Mouse (Mus musculus): ENCODE results near the gene Alcam.

Alcam gene

GRCm38 (mm10) chr16:52453971-52454514 lies at the start of gene Alcam:
Gene Alcam, minus strand, starts transcription at chr16:52454074.
- in situ Hi-C loops (cut with MboI, MseI), result loop anchor here (10.0 to 25.0 kb wide), 2 partner anchors 159 to 767 kb away; no protein-coding TSS in a partner anchor

GRCm38 (mm10) chr16:52498757-52499335 lies 45.0 kb upstream of the Alcam start:
- in situ Hi-C loops (cut with MboI, MseI), result no loop called here

- in situ Hi-C loops (cut with MboI, MseI), result no loop called here
Measured at GRCm38 (mm10) chr16:52490542-52490941, 36.7 kb upstream of the Alcam start.

- in situ Hi-C loops (cut with MboI, MseI), result loop anchor here (25.0 kb wide), 1 partner anchor 787 kb away; no protein-coding TSS in a partner anchor
Measured at GRCm38 (mm10) chr16:52474235-52474634, 20.4 kb upstream of the Alcam start.

DNA sequence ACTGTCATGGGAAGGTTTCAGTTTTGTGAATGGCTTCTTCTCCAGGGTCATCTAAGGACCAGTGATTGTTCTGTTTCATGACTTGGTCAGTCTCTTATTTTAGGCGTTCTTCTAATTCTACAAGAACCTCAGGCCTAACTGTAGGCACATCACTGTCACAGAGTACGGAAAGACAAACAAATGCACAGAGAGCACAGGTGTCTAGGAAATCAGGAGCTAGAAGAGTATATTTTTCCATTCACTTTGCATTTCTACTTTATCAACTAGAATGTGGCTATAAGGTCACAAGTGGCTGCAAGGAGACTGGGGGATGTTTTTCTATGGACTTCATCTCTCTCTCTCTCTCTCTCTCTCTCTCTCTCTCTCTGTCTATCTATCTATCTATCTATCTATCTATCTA lies 19.2 kb upstream of the Alcam start:
- in situ Hi-C loops (cut with MboI, MseI), result loop anchor here (25.0 kb wide), 1 partner anchor 786 kb away; no protein-coding TSS in a partner anchor

DNA sequence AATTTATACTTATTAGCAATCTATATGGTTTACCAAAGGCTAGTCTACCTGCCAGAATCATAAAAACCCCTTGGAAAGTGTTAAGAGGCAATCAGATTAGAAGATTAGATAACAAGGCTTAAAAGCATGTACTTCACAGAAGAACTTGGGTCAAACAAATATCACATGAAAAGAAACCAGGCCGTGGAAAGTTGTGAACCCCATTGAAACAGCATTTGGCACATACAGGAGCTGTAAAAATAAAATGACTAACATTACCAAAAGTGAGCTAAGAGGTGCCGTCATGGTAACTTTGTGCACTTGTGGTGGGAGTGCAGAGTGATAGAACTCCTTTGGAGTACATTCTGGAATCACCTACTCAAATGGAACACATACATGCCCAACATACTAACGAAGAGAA lies 18.8 kb upstream of the Alcam start:
- in situ Hi-C loops (cut with MboI, MseI), result loop anchor here (25.0 kb wide), 1 partner anchor 785 kb away; no protein-coding TSS in a partner anchor

- in situ Hi-C loops (cut with MboI, MseI), result loop anchor here (25.0 kb wide), 1 partner anchor 785 kb away; no protein-coding TSS in a partner anchor
Measured at GRCm38 (mm10) chr16:52472059-52472458, 18.2 kb upstream of the Alcam start.

- in situ Hi-C loops (cut with MboI, MseI), result loop anchor here (25.0 kb wide), 1 partner anchor 784 kb away; no protein-coding TSS in a partner anchor
Measured at GRCm38 (mm10) chr16:52470881-52471280, 17.0 kb upstream of the Alcam start.

GRCm38 (mm10) chr16:52470226-52470625 lies 16.4 kb upstream of the Alcam start:
- in situ Hi-C loops (cut with MboI, MseI), result loop anchor here (25.0 kb wide), 1 partner anchor 783 kb away; no protein-coding TSS in a partner anchor

DNA sequence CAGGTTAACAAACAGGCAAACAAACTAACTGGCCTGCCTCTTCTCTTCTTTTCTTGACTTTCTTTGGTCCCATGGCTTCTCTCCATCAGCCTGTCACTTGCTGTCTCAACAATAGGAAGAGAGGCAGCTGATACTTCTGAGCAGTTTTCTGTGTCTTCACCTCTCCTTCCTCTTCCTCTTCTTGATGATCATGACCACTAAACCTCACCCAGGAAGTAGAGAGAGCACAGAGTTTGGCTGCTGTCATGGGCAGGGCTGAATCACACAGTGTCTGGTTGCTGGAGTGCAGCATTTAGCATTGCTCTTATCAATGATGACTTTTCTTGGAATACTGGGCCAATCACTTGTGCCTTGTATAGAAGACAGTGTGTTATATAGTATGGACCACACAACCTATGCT lies 14.6 kb upstream of the Alcam start:
- in situ Hi-C loops (cut with MboI, MseI), result loop anchor here (25.0 kb wide), 1 partner anchor 781 kb away; no protein-coding TSS in a partner anchor

DNA sequence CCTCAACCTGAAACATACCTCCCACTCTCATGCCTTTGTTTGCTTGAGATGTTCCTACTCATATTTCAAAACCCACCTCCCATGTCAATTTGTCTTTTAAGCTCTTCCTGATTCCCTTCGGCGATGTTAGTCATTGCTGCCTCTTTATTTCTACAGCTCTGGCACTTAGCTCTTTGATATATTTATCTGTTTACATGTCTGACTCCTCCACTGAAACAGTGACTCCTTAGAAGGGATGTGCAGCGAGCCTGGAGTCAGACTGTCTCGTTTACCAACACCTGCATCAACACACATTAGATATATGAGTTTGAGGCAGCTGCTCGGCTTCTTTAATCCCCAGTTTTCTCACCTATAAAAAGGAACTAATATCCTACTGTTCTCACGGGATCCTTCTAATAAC lies 12.9 kb upstream of the Alcam start:
- in situ Hi-C loops (cut with MboI, MseI), result loop anchor here (25.0 kb wide), 1 partner anchor 779 kb away; no protein-coding TSS in a partner anchor

- in situ Hi-C loops (cut with MboI, MseI), result loop anchor here (25.0 kb wide), 1 partner anchor 777 kb away; no protein-coding TSS in a partner anchor
Measured at GRCm38 (mm10) chr16:52464597-52464996, 10.7 kb upstream of the Alcam start.

GRCm38 (mm10) chr16:52452862-52453715 lies 785 bp downstream of the Alcam start:
- in situ Hi-C loops (cut with MboI, MseI), result loop anchor here (10.0 to 25.0 kb wide), 2 partner anchors 158 to 766 kb away; no protein-coding TSS in a partner anchor

DNA sequence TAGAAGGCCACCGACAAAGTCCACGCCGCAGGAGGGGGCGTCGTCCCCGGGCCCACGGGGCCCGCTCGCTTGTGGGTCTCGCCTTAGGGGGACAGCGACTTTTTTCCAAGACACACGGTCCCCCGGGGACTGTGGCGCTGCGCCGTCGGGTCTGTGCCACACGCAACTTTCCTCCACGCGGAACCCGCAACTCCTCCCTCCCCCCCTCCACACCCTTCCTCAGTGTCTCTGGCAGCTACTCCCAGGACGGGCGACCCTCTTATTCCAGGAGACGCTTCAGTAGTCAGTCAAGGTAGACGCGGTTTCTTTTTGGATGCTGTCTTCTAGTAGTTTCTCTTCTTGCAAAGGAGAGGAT lies 1.4 kb downstream of the Alcam start:
- in situ Hi-C loops (cut with MboI, MseI), result loop anchor here (10.0 to 25.0 kb wide), 2 partner anchors 158 to 765 kb away; no protein-coding TSS in a partner anchor

DNA sequence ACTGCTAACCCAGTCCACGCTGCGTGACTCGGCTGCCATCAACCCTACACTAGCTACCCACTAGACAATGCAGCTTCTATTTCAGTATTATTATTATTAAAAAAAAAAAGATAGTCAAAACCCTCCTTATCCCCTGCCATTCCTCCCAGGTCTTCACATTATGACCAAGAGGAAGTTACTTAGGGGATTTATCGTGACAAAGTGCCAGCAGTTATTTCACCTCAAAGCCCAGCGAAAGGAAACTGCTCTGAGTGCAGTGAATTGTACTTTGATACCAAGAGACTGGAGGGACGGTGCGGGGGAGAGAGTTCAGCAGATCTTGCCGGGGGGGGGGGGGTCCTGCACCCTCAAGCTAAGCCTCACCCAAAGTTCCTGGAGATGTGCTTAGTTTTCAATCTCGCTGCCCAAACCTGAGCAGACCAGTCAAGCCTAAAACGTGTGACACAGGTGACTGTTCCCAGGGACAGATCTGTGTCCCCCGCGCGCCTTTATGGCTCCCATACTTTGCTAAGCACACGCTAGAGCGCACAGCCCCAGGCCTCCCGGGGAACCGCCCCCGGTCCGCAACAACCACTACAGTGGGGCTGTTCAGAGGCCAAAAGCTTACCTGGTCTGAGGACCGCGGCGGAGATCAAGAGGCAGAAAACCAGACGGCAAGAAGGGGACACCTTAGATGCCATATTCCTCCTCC lies 1.9 kb downstream of the Alcam start:
- in situ Hi-C loops (cut with MboI, MseI), result loop anchor here (10.0 to 25.0 kb wide), 2 partner anchors 157 to 765 kb away; no protein-coding TSS in a partner anchor

GRCm38 (mm10) chr16:52451101-52451785 lies 2.6 kb downstream of the Alcam start:
- in situ Hi-C loops (cut with MboI, MseI), result loop anchor here (10.0 to 25.0 kb wide), 2 partner anchors 156 to 764 kb away; no protein-coding TSS in a partner anchor

DNA sequence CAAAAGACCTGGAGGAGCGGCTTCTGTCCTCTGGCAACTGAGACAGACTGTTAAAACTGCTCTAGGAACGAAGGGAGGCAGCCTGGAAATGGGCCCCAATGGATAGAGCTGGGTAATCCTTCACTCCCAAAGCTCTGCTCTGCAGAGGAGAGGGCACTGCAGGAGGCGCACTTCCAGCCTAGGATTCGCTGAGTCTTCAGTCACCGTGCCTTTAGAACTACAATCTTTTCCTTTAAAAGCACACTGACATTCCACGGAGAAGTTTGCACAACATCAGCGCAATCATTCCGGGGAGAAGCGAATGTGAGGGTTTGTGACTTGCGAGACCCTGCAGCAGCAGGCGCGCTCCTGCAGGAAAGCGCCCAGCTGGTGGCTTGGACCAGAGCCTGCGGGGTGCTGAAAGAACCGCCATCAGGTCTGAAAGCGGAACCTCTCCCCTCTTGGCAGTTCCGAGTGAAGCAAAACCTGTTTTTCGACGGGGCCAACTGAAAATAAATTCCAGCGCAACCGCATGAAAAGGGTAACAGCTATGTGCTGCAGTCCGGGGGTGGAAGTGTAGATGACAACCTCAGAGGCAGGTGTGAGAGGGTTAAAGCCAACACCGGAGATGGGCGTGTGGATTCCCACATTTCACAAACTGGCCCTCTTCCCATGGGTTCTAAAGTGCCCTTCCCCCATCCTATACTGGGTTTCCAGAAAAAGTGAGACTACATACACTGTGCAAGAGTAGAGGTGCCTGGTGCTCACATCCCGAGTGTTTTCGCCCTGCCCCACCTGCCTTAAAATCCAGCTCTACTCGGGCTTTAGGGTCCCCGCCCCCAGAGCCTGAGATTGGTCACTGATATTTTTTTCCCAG lies 3.4 kb downstream of the Alcam start:
- in situ Hi-C loops (cut with MboI, MseI), result loop anchor here (10.0 to 25.0 kb wide), 2 partner anchors 156 to 763 kb away; no protein-coding TSS in a partner anchor

- in situ Hi-C loops (cut with MboI, MseI), result loop anchor here (10.0 to 25.0 kb wide), 2 partner anchors 155 to 763 kb away; no protein-coding TSS in a partner anchor
Measured at GRCm38 (mm10) chr16:52449889-52450244, 4.0 kb downstream of the Alcam start.

- in situ Hi-C loops (cut with MboI, MseI), result no loop called here
Measured at GRCm38 (mm10) chr16:52445984-52446383, 7.9 kb downstream of the Alcam start.
